Mouse (Mus musculus): ENCODE measurements around the gene Egr2. TPM values are rescaled to one million over a fixed set of nuclear protein-coding genes. Genes with fewer than 3 reads are reported as not detected.

Gene Egr2
- polyA plus RNA-seq, 1 experiment from 2014 or later: 0.73 TPM

DNA sequence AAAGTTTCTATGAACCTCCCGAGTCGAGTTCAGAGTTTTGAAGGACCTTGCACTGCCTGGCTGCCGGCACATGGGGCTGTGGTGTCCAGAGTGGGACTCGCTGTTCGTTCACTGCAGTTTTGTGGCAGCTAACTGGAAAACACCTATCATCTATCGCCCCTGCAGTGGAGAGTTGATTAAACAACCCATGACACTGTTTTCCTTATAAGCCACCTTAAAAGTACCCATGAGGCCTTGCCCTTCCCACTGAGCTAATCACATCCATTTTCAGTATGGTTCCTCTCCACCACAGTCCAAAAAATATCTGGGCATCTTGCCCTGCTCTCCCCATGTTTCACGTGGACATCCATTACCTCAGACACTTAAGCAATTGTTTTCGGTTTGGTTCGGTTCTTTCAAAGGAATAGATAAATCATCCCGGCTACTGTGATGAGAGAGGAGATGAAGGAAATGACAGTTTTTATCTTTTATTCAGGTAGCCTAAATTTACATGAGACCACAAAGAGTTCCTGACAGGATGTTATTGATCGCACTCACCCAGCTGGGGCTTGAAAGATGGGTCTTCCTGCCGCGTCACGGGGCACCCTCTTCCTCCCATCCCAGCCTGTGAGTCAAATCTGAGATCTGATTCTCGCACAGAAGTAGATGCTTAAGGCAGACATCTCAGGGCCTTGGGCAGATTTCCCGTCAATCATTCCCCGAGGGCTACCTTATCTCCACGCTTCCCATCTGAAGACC is 50.8 kb downstream of the Egr2 start:
- ATAC-seq (replicated peaks; ENCODE audit: insufficient number of reproducible peaks, low FRiP score, low TSS enrichment, low read depth) (no peak), DNase-seq (ENCODE audit: low spot score) (no peak)
- Histone ChIP-seq H3K36me3 (replicated peaks; ENCODE audit: control insufficient read depth, insufficient read depth, low read depth, low read length) (no peaks in the 10 kb centered on the region), H3K4me3 (ENCODE audit: low read depth, low read length) (no peak overlapping the region), H3K9me3 (replicated peaks; ENCODE audit: control insufficient read depth, low read length) (no peaks in the 10 kb centered on the region), H3K27ac (replicated peaks; ENCODE audit: low read depth, low read length) (no peak overlapping the region), H3K4me1 (ENCODE audit: control insufficient read depth, insufficient read depth, low read length) (no peaks in the 10 kb centered on the region), H3K9ac (replicated peaks; ENCODE audit: low read length) (no peak overlapping the region), H3K27me3 (ENCODE audit: control insufficient read depth, insufficient read depth, low read length) (no peaks in the 10 kb centered on the region), H3K4me2 (ENCODE audit: low read depth, low read length) (no peak overlapping the region)
- 89% methylated on average over 18 of the region's 18 CpGs for WGBS

Other genes starting within 250 kb of the Egr2 start
- gene Ado, start 13.5 kb downstream of the Egr2 start, polyA plus RNA-seq (2014; fragmentation: Nextera tagmentation; extraction: Ambion mirVana): 97.8 and 107 TPM in 2 replicates